Comparison of ENCODE assay signal across 8 mouse cellular contexts in the genomic region with DNA sequence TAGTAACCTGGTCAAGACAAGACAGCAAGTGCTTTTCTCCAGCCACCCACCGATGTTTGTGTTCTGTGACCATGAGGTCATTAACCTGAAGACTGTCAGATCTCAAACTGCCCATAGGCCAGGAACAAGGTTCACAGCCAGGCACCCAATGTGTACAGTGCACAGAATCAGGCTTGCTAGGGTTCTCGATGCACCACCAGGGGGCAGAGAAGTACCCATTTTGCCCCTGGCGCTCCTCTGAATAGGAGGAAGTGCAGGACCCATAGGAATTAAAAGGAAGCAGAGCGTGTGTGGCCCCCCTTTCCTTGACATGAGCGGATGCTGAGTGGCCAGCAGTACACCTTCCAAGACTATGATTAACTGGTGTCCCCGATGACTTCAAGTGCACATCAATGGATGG. TPM values are rescaled to one million over a fixed set of nuclear protein-coding genes. Genes with fewer than 3 reads are reported as not detected.
DNase-seq lines count a peak whose midpoint lies in the region; ATAC-seq and TF ChIP-seq lines count a peak whose summit lies in the region.

No protein-coding gene starts in this region.

- TF ChIP-seq EP300 in heart, postnatal 0 days (IDR thresholded peaks at IDR 0.05; ENCODE audit: low read depth), result no peak

- H3K9ac ChIP-seq in heart, postnatal 0 days (replicated peaks; ENCODE audit: low read depth, low read length), result no peak overlapping the region

- H3K27ac ChIP-seq in heart, postnatal 0 days (ENCODE audit: low read depth), result no peak overlapping the region

- H3K4me1 ChIP-seq in heart, postnatal 0 days (ENCODE audit: control insufficient read depth, insufficient read depth), result no peaks in the 10 kb centered on the region

- DNase-seq in ES-CJ7 (ENCODE audit: low read depth, low spot score), result peak; percentile 78
- DNase-seq in adipocyte (ENCODE audit: low spot score), result peak; percentile 71
- DNase-seq in embryo, embryonic 11 days, result peak; percentile 78
- DNase-seq in heart, postnatal 0 days (ENCODE audit: low spot score), result peak; percentile 66
- DNase-seq in kidney, postnatal 25 days, result peak; percentile 73 to 78
- peak; percentile 76 for DNase-seq in lung, postnatal 14 days
- peak; percentile 84 for DNase-seq in retina, postnatal 1 day

- H3K36me3 ChIP-seq in heart, postnatal 0 days (replicated peaks; ENCODE audit: control insufficient read depth, insufficient read depth, low read length), result peaks cover 31% of the 10 kb centered on the region

- ATAC-seq in heart, postnatal 0 days (ENCODE audit: insufficient read depth, low read depth), result peak; percentile 82
- no peak for ATAC-seq in erythroid progenitor cell, adult 5-6 weeks (replicated peaks; ENCODE audit: low FRiP score, poor library complexity, severe bottlenecking)

- TF ChIP-seq CTCF in heart, postnatal 0 days (IDR thresholded peaks at IDR 0.05; ENCODE audit: low read depth), result peak; percentile 82

- 30% methylated on average over 6 of the region's 6 CpGs for WGBS in heart, postnatal 0 days

- no peak overlapping the region for H3K4me2 ChIP-seq in heart, postnatal 0 days (ENCODE audit: low read depth, low read length)

- no peaks in the 10 kb centered on the region for H3K9me3 ChIP-seq in heart, postnatal 0 days (replicated peaks; ENCODE audit: control insufficient read depth, low read length)

- H3K4me3 ChIP-seq in heart, postnatal 0 days (ENCODE audit: low read depth, low read length), result no peak overlapping the region

- no peaks in the 10 kb centered on the region for H3K27me3 ChIP-seq in heart, postnatal 0 days (ENCODE audit: control insufficient read depth, insufficient read depth, low read length)

RNA-seq across cellular contexts. Expression of gene Celf6, which starts 10.6 kb away (rescaled TPM):
- total RNA-seq in heart, postnatal 0 days (2014; rRNA removed; ENCODE audit: low replicate concordance), result not detected in 2 replicates
- 0.04 TPM in 1 of 2 replicates, not detected in the other for polyA plus RNA-seq in heart, postnatal 0 days (2015; fragmentation: Nextera tagmentation; extraction: Ambion mirVana)
- total RNA-seq in erythroid progenitor cell, adult 5-6 weeks (2015; ENCODE audit: low replicate concordance), result not detected in 2 replicates
- total RNA-seq in erythroid progenitor cell, adult 5-6 weeks (2017; ENCODE audit: low replicate concordance), result not detected in 2 replicates

RNA-seq across cellular contexts. Expression of gene Tmem202, which starts 27.5 kb away (rescaled TPM):
- total RNA-seq in heart, postnatal 0 days (2014; rRNA removed; ENCODE audit: low replicate concordance), result not detected in 2 replicates
- polyA plus RNA-seq in heart, postnatal 0 days (2015; fragmentation: Nextera tagmentation; extraction: Ambion mirVana), result 0.47 and 0.63 TPM in 2 replicates
- 3.6 TPM in 1 of 2 replicates, not detected in the other for total RNA-seq in erythroid progenitor cell, adult 5-6 weeks (2015; ENCODE audit: low replicate concordance)
- not detected in 2 replicates for total RNA-seq in erythroid progenitor cell, adult 5-6 weeks (2017; ENCODE audit: low replicate concordance)

RNA-seq across cellular contexts. Expression of gene Hexa, which starts 27.8 kb away (rescaled TPM):
- total RNA-seq in heart, postnatal 0 days (2014; rRNA removed; ENCODE audit: low replicate concordance), result 74.4 and 90.9 TPM in 2 replicates
- 42.2 and 48.9 TPM in 2 replicates for polyA plus RNA-seq in heart, postnatal 0 days (2015; fragmentation: Nextera tagmentation; extraction: Ambion mirVana)
- 19.7 and 23.4 TPM in 2 replicates for total RNA-seq in erythroid progenitor cell, adult 5-6 weeks (2015; ENCODE audit: low replicate concordance)
- 24.5 and 28.0 TPM in 2 replicates for total RNA-seq in erythroid progenitor cell, adult 5-6 weeks (2017; ENCODE audit: low replicate concordance)

RNA-seq across cellular contexts. Expression of gene Parp6, which starts 50.0 kb away (rescaled TPM):
- total RNA-seq in heart, postnatal 0 days (2014; rRNA removed; ENCODE audit: low replicate concordance), result 22.5 and 32.7 TPM in 2 replicates
- polyA plus RNA-seq in heart, postnatal 0 days (2015; fragmentation: Nextera tagmentation; extraction: Ambion mirVana), result 13.7 and 14.4 TPM in 2 replicates
- total RNA-seq in erythroid progenitor cell, adult 5-6 weeks (2015; ENCODE audit: low replicate concordance), result 15.1 and 18.0 TPM in 2 replicates
- total RNA-seq in erythroid progenitor cell, adult 5-6 weeks (2017; ENCODE audit: low replicate concordance), result 0.90 and 3.3 TPM in 2 replicates
